Mouse (Mus musculus): ENCODE measurements around the gene Cobl. TPM values are rescaled to one million over a fixed set of nuclear protein-coding genes. Genes with fewer than 3 reads are reported as not detected.

Gene Cobl
- total RNA-seq, 2 experiments from 2014 or later = 16.7 to 28.2 TPM

DNA sequence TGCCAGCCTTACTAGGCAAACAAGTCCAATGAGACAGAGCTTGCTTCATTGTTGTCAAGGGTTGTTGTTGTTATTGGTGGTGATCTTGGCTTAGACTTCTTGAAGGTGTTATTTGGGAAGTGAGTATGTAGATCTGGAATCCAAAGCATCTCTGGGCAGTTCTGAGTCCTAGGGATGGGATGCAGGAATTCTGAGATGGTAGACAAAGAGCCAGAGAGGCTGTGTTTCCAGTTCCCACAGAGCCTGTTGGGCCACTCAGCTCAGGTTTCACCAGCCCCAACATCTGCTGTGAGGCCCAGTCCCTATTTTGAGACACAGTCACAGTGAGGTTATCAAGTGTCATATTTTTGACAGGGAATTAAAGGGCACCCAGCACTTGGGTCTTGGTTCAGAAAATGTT is 68.6 kb downstream of the Cobl start:
- DNase-seq = no peak
- intact Hi-C loops (cut with DNase I) = no loop called here

- DNase-seq = no peak
- intact Hi-C loops (cut with DNase I) = no loop called here
These were observed 70.1 kb downstream of the Cobl start for GRCm38 (mm10) chr11:12394701-12395100.

GRCm38 (mm10) chr11:12394151-12394550 is 70.6 kb downstream of the Cobl start:
- no peak for DNase-seq
- intact Hi-C loops (cut with DNase I) = no loop called here

GRCm38 (mm10) chr11:12384826-12385225 is 79.9 kb downstream of the Cobl start:
- intact Hi-C loops (cut with DNase I) = no loop called here
- DNase-seq = peak; percentile 36 to 48

- no peak for DNase-seq
- intact Hi-C loops (cut with DNase I) = no loop called here
These were observed 81.8 kb downstream of the Cobl start for GRCm38 (mm10) chr11:12382991-12383390.

- intact Hi-C loops (cut with DNase I) = no loop called here
These were observed 83.7 kb downstream of the Cobl start for GRCm38 (mm10) chr11:12381096-12381495.

GRCm38 (mm10) chr11:12376628-12377027 is 88.1 kb downstream of the Cobl start:
- intact Hi-C loops (cut with DNase I) = no loop called here
- DNase-seq = no peak

More at GRCm38 (mm10) chr11:12381096-12381495, 83.7 kb downstream of the Cobl start:
- no peak for DNase-seq

DNA sequence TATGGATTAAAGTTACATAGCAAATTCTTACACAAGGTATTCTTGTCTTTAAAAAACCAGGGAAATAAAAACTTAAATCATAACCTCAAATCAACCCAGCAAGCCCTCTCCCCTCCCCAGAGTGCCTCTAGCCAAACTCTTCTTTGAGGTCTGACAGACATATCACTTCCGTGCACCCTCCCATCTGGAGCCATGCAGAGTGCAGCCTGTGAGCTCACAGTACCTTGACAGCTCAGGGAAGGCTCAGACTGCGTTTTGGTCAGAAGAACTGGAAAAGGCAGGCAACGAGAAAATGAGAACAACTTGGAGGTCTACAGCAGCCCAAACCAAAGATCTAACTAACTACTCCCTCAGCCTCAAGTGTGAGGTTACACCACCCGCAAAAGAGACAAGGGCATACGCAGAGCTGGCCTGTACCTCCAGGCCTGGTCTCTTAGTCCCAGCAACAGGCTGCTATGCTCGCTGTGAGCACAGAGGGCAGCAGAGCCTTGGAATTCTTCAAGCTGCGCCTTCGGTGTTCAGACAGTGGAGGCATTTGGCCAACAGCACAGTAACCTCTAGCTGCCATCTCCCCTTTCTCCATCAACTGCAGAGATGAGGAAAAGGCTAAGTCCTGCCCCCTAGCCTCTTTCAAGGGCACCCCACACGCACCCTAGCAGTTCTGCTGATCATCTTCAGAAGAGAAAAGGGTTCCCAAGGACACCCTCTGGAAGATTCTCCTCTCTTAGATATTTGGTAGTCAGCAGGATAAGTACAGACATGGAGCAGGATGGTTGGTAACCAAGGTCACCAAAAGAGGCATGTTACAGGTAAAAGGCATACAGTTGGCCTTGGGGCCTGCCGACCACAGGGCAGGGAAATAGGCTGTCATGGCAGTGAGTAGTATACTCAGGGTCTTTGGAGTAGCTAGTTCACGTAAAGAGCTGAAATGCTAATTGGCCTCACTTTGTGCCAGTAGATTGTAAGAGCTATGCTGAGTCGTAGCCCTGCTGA is 91.4 kb downstream of the Cobl start:
- peak; percentile 72 to 82 for DNase-seq
- intact Hi-C loops (cut with DNase I) = loop anchor here (1.0 to 5.0 kb wide), 4 partner anchors 94 to 184 kb away; no protein-coding TSS in a partner anchor

DNA sequence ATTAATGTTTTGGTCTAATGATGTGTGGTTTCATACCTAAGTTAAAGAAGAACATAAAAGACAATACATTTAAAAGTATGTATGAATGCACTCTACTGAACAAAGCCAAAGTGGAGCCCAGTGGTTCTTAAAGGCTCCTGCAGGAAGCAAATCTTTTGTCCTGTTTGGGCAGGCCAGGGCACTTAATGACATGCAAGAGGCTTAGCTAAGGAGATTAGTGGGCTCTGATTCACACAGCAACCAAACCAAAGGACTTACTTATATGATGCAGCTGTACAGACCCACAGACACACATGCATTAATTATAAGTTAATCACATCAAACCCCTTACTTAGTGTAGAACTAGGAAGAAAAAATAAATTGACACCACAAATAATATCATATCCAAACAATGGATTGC is 93.8 kb downstream of the Cobl start:
- no peak for DNase-seq
- intact Hi-C loops (cut with DNase I) = loop anchor here (5.0 kb wide), 2 partner anchors 96 to 186 kb away; no protein-coding TSS in a partner anchor

GRCm38 (mm10) chr11:12367426-12368178 is 97.2 kb downstream of the Cobl start:
- no peak for DNase-seq
- intact Hi-C loops (cut with DNase I) = no loop called here

GRCm38 (mm10) chr11:12359336-12360000 is 105.3 kb downstream of the Cobl start:
- intact Hi-C loops (cut with DNase I) = loop anchor here (1.0 to 5.0 kb wide), 4 partner anchors 45 to 551 kb away; partner anchors contain the start of gene Fignl1
- peak; percentile 56 to 63 for DNase-seq

- DNase-seq = no peak
- intact Hi-C loops (cut with DNase I) = loop anchor here (1.0 to 5.0 kb wide), 4 partner anchors 44 to 550 kb away; partner anchors contain the start of gene Fignl1
These were observed 106.2 kb downstream of the Cobl start for GRCm38 (mm10) chr11:12358602-12359001.

DNA sequence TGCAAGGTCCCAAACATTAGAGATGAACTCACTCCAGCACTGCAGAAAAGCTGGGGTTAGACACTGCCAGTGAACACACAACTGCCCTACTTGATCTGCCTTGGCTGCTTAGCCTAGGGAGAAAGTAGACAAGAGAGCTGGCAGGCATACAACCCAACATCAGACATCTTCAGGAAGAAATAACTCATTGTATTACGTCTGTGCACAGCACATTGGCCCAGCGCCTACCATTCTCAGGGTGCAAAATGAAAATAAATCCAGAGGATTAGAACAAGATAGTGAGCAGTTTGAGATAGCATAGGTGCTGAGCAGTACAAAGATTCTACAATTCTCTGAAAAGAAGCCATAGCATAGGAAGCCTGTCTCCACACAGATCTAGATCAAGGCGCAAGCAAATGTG is 109.1 kb downstream of the Cobl start:
- no peak for DNase-seq
- intact Hi-C loops (cut with DNase I) = loop anchor here (2.0 to 5.0 kb wide), 2 partner anchors 15 to 328 kb away; no protein-coding TSS in a partner anchor

DNA sequence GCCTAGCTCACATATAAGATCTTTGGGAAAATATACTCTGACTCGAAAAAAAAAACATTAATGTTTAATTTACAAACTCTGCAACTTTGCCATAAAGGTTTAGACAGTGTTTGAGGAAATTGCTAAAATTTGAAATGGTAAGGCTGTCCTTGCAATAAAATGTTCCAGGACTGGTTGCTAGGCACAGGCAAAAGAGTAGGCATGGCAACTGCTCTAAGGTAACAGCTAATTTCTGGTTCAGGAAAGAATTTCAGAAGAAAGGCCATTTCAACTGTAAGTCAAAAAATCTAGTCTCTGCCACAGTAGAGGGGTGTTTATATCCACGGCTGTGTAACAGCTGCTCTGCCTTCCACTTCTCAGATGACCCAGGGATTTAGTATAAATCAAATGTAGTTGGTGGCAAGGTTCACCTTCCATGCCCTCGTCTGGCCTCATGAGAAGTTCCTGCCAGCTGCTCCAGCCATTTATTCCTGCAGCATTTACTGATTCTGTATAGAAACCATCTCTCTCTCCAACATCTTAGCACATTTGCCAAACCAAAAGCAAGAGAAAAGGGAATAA is 113.7 kb downstream of the Cobl start:
- intact Hi-C loops (cut with DNase I) = no loop called here

GRCm38 (mm10) chr11:12350086-12350485 is 114.7 kb downstream of the Cobl start:
- intact Hi-C loops (cut with DNase I) = no loop called here
- no peak for DNase-seq

More for the DNA sequence above, 113.7 kb downstream of the Cobl start:
- DNase-seq = no peak

GRCm38 (mm10) chr11:12346486-12346885 is 118.3 kb downstream of the Cobl start:
- intact Hi-C loops (cut with DNase I) = no loop called here
- DNase-seq = no peak

GRCm38 (mm10) chr11:12343686-12344085 is 121.1 kb downstream of the Cobl start:
- intact Hi-C loops (cut with DNase I) = no loop called here

DNA sequence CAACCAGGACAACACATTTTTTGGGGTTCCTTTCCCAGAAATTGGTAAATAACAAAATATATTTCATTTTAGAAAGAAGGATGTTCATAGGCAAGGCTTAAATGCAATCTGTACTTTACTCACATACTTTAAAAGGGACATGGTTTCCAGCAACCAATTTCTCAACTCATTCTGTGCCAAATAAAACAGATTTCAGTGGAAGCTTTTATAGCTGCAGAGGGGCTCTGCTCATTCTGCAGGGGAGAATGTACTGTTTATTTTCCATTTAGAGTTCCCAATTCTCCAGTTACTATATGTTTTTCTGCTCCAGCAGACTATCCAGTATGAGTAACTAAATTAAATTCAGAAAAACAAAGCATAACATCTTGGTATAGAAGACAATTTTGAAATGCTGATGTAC is 124.1 kb downstream of the Cobl start:
- intact Hi-C loops (cut with DNase I) = loop anchor here (2.0 kb wide), 1 partner anchor 16 kb away; no protein-coding TSS in a partner anchor
- DNase-seq = no peak

More at GRCm38 (mm10) chr11:12343686-12344085, 121.1 kb downstream of the Cobl start:
- no peak for DNase-seq

- intact Hi-C loops (cut with DNase I) = loop anchor here (2.0 to 5.0 kb wide), 2 partner anchors 21 to 39 kb away; no protein-coding TSS in a partner anchor
- peak; percentile 70 to 71 for DNase-seq
These were observed 128.6 kb downstream of the Cobl start for GRCm38 (mm10) chr11:12336145-12336544.

DNA sequence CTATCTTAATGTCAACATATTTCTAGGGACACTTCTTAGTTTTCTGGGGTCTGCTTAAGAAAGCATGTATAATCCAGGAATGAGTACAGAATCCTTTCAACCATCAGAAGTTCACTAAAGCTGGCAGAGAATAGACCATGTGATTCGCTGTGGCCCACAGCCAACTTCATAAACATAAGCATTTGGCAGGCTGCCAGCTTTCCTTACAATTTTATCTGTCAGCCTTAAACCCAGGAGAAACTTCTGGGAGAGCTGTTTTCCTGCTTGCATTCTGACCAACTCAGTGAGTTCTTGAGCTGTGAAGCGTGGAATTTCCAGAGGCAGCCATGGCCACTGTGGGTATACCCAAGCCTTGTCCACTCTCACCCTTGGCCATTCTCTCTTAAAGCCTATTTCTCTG is 132.8 kb downstream of the Cobl start:
- DNase-seq = peak in 1 of 2 experiments; percentile 34
- intact Hi-C loops (cut with DNase I) = no loop called here

Measured in heart, postnatal 36 days (tissue).